Mouse (Mus musculus): ENCODE measurements around the gene Palm3. TPM values are rescaled to one million over a fixed set of nuclear protein-coding genes. Genes with fewer than 3 reads are reported as not detected.

The Palm3 gene
- polyA plus RNA-seq, 1 experiment from 2014 or later = 10.2 TPM

GRCm38 (mm10) chr8:84060245-84060644, 39.0 kb downstream of the Palm3 start:
- no peaks in the 10 kb centered on the region for H3K4me1 ChIP-seq
- H3K36me3 ChIP-seq = no peaks in the 10 kb centered on the region
- H3K4me3 ChIP-seq = no peak overlapping the region
- H3K27me3 ChIP-seq (replicated peaks) = no peaks in the 10 kb centered on the region
- no peak overlapping the region for H3K4me2 ChIP-seq (replicated peaks)
- H3K9me3 ChIP-seq = no peaks in the 10 kb centered on the region
- 88% methylated on average over 2 of the region's 2 CpGs for WGBS
- H3K9ac ChIP-seq = no peak overlapping the region
- no peak for ATAC-seq (ENCODE audit: low FRiP score, low read depth)
- no peak overlapping the region for H3K27ac ChIP-seq

- H3K9ac ChIP-seq = no peak overlapping the region
- ATAC-seq (ENCODE audit: low FRiP score, low read depth) = no peak
- no peak overlapping the region for H3K4me2 ChIP-seq (replicated peaks)
- no peak overlapping the region for H3K27ac ChIP-seq
- WGBS = 77% methylated on average over 8 of the region's 8 CpGs
- no peaks in the 10 kb centered on the region for H3K9me3 ChIP-seq
- H3K36me3 ChIP-seq = no peaks in the 10 kb centered on the region
- peaks cover 14% of the 10 kb centered on the region for H3K4me1 ChIP-seq
- H3K4me3 ChIP-seq = no peak overlapping the region
- no peaks in the 10 kb centered on the region for H3K27me3 ChIP-seq (replicated peaks)
These were observed 42.8 kb downstream of the Palm3 start for GRCm38 (mm10) chr8:84063861-84064610.

GRCm38 (mm10) chr8:84065037-84065436, 43.8 kb downstream of the Palm3 start, which contains the start of gene Gm10643:
TSS of gene Gm10643 (minus strand) at chr8:84065137.
- no peaks in the 10 kb centered on the region for H3K27me3 ChIP-seq (replicated peaks)
- H3K4me3 ChIP-seq = peak within 1 kb of the TSS; percentile 95
- H3K36me3 ChIP-seq = no peaks in the 10 kb centered on the region
- ATAC-seq (ENCODE audit: low FRiP score, low read depth) = no peak
- peak within 1 kb of the TSS; percentile 70 for H3K4me2 ChIP-seq (replicated peaks)
- H3K27ac ChIP-seq = no peak within 1 kb of the TSS
- WGBS = 94% methylated on average over 1 of the region's 1 CpGs
- no peaks in the 10 kb centered on the region for H3K9me3 ChIP-seq
- H3K4me1 ChIP-seq = peaks cover 24% of the 10 kb centered on the region
- peak within 1 kb of the TSS; percentile 58 for H3K9ac ChIP-seq

GRCm38 (mm10) chr8:84065457-84066072, 44.3 kb downstream of the Palm3 start:
- Histone ChIP-seq H3K4me3 (peak overlapping the region; percentile 95), H3K9me3 (no peaks in the 10 kb centered on the region), H3K9ac (peak overlapping the region; percentile 58), H3K27me3 (replicated peaks) (no peaks in the 10 kb centered on the region), H3K4me2 (replicated peaks) (peak overlapping the region; percentile 70), H3K36me3 (no peaks in the 10 kb centered on the region), H3K27ac (no peak overlapping the region), H3K4me1 (peaks cover 25% of the 10 kb centered on the region)
- ATAC-seq (ENCODE audit: low FRiP score, low read depth) = no peak
- WGBS = 23% methylated on average over 5 of the region's 5 CpGs

- peak; percentile 99 for ATAC-seq (ENCODE audit: low FRiP score, low read depth)
- under 1% methylated on average over 51 of the region's 51 CpGs for WGBS
- H3K36me3 ChIP-seq = no peaks in the 10 kb centered on the region
- peak within 1 kb of the TSS; percentile 81 for H3K9ac ChIP-seq
- peak within 1 kb of the TSS; percentile 95 for H3K4me3 ChIP-seq
- H3K27me3 ChIP-seq (replicated peaks) = no peaks in the 10 kb centered on the region
- H3K4me1 ChIP-seq = peaks cover 28% of the 10 kb centered on the region
- no peaks in the 10 kb centered on the region for H3K9me3 ChIP-seq
- H3K4me2 ChIP-seq (replicated peaks) = peak within 1 kb of the TSS; percentile 70
- H3K27ac ChIP-seq = peak within 1 kb of the TSS; percentile 95
These were observed 45.1 kb downstream of the Palm3 start, which contains the start of gene Rfx1 for GRCm38 (mm10) chr8:84066291-84066930. TSS of gene Rfx1 (plus strand) at chr8:84066834.

GRCm38 (mm10) chr8:84067047-84067573, 45.8 kb downstream of the Palm3 start:
- WGBS = under 1% methylated on average over 53 of the region's 58 CpGs
- Histone ChIP-seq H3K9ac (peak overlapping the region; percentile 81), H3K4me2 (replicated peaks) (peak overlapping the region; percentile 56), H3K36me3 (no peaks in the 10 kb centered on the region), H3K27ac (peak overlapping the region; percentile 95), H3K4me3 (peak overlapping the region; percentile 95), H3K27me3 (replicated peaks) (no peaks in the 10 kb centered on the region), H3K9me3 (no peaks in the 10 kb centered on the region), H3K4me1 (peaks cover 35% of the 10 kb centered on the region)
- ATAC-seq (ENCODE audit: low FRiP score, low read depth) = peak; percentile 69

- ATAC-seq (ENCODE audit: low FRiP score, low read depth) = no peak
- Histone ChIP-seq H3K9ac (no peak overlapping the region), H3K4me1 (peaks cover 43% of the 10 kb centered on the region)
These were observed 46.6 kb downstream of the Palm3 start for GRCm38 (mm10) chr8:84067911-84068310.

GRCm38 (mm10) chr8:84068316-84069035, 47.2 kb downstream of the Palm3 start:
- Histone ChIP-seq H3K4me3 (no peak overlapping the region), H3K4me2 (replicated peaks) (peak overlapping the region; percentile 56), H3K4me1 (peaks cover 48% of the 10 kb centered on the region), H3K27ac (no peak overlapping the region), H3K9ac (no peak overlapping the region), H3K9me3 (no peaks in the 10 kb centered on the region), H3K27me3 (replicated peaks) (no peaks in the 10 kb centered on the region), H3K36me3 (no peaks in the 10 kb centered on the region)
- ATAC-seq (ENCODE audit: low FRiP score, low read depth) = no peak
- 82% methylated on average over 12 of the region's 12 CpGs for WGBS

More at GRCm38 (mm10) chr8:84067911-84068310, 46.6 kb downstream of the Palm3 start:
- peak overlapping the region; percentile 95 for H3K4me3 ChIP-seq
- H3K36me3 ChIP-seq = no peaks in the 10 kb centered on the region
- H3K27me3 ChIP-seq (replicated peaks) = no peaks in the 10 kb centered on the region
- WGBS = 89% methylated on average over 7 of the region's 7 CpGs
- no peaks in the 10 kb centered on the region for H3K9me3 ChIP-seq
- H3K4me2 ChIP-seq (replicated peaks) = peak overlapping the region; percentile 56
- no peak overlapping the region for H3K27ac ChIP-seq

- Histone ChIP-seq H3K4me1 (peaks cover 53% of the 10 kb centered on the region), H3K9ac (no peak overlapping the region; the same call in 1 of the 2 replicates), H3K4me2 (replicated peaks) (no peak overlapping the region), H3K27ac (no peak overlapping the region), H3K4me3 (no peak overlapping the region), H3K36me3 (no peaks in the 10 kb centered on the region), H3K27me3 (replicated peaks) (no peaks in the 10 kb centered on the region), H3K9me3 (no peaks in the 10 kb centered on the region)
- no peak for ATAC-seq (ENCODE audit: low FRiP score, low read depth)
- 63% methylated on average over 1 of the region's 1 CpGs for WGBS
These were observed 47.9 kb downstream of the Palm3 start for GRCm38 (mm10) chr8:84069169-84069568.

GRCm38 (mm10) chr8:84069750-84070149, 48.5 kb downstream of the Palm3 start:
- ATAC-seq (ENCODE audit: low FRiP score, low read depth) = no peak

GRCm38 (mm10) chr8:84070241-84070640, 49.0 kb downstream of the Palm3 start:
- H3K9me3 ChIP-seq = no peaks in the 10 kb centered on the region
- no peak overlapping the region for H3K9ac ChIP-seq
- H3K4me1 ChIP-seq = peaks cover 53% of the 10 kb centered on the region
- H3K4me2 ChIP-seq (replicated peaks) = no peak overlapping the region
- no peak overlapping the region for H3K27ac ChIP-seq
- peaks cover 3% of the 10 kb centered on the region for H3K36me3 ChIP-seq
- no peak for ATAC-seq (ENCODE audit: low FRiP score, low read depth)
- 88% methylated on average over 5 of the region's 5 CpGs for WGBS
- H3K4me3 ChIP-seq = no peak overlapping the region
- no peaks in the 10 kb centered on the region for H3K27me3 ChIP-seq (replicated peaks)

More at GRCm38 (mm10) chr8:84069750-84070149, 48.5 kb downstream of the Palm3 start:
- Histone ChIP-seq H3K27me3 (replicated peaks) (no peaks in the 10 kb centered on the region), H3K4me1 (peaks cover 53% of the 10 kb centered on the region), H3K9me3 (no peaks in the 10 kb centered on the region), H3K36me3 (no peaks in the 10 kb centered on the region), H3K9ac (no peak overlapping the region; the same call in 1 of the 2 replicates), H3K27ac (no peak overlapping the region), H3K4me2 (replicated peaks) (no peak overlapping the region), H3K4me3 (no peak overlapping the region)
- WGBS = 56% methylated on average over 2 of the region's 2 CpGs
